Mouse (Mus musculus): ENCODE data around the gene Mcts2.

Mcts2 gene

GRCm38 (mm10) chr2:152686399-152686798, 436 bp upstream of the Mcts2 start:
- in situ Hi-C loops (cut with MboI), result no loop called here

- in situ Hi-C loops (cut with MboI), result no loop called here
These were observed 4.9 kb downstream of the Mcts2 start for GRCm38 (mm10) chr2:152691564-152692217.

- in situ Hi-C loops (cut with MboI), result no loop called here
These were observed 6.4 kb downstream of the Mcts2 start for GRCm38 (mm10) chr2:152693233-152693632.

- in situ Hi-C loops (cut with MboI), result no loop called here
These were observed 6.9 kb downstream of the Mcts2 start for GRCm38 (mm10) chr2:152693735-152694134.

GRCm38 (mm10) chr2:152694708-152695107, 7.9 kb downstream of the Mcts2 start:
- in situ Hi-C loops (cut with MboI), result no loop called here

GRCm38 (mm10) chr2:152696016-152696415, 9.2 kb downstream of the Mcts2 start:
- in situ Hi-C loops (cut with MboI), result no loop called here

- in situ Hi-C loops (cut with MboI), result no loop called here
These were observed 9.8 kb downstream of the Mcts2 start for GRCm38 (mm10) chr2:152696476-152697164.

- in situ Hi-C loops (cut with MboI), result loop anchor here (5.0 kb wide), 1 partner anchor 132 kb away; the partner anchor contains the start of gene Bcl2l1
These were observed 13.3 kb downstream of the Mcts2 start for GRCm38 (mm10) chr2:152700138-152700537.

- in situ Hi-C loops (cut with MboI), result loop anchor here (5.0 kb wide), 1 partner anchor 132 kb away; the partner anchor contains the start of gene Bcl2l1
These were observed 13.9 kb downstream of the Mcts2 start for GRCm38 (mm10) chr2:152700725-152701124.

- in situ Hi-C loops (cut with MboI), result loop anchor here (5.0 kb wide), 1 partner anchor 129 kb away; the partner anchor contains the start of gene Bcl2l1
These were observed 16.9 kb downstream of the Mcts2 start for GRCm38 (mm10) chr2:152703596-152704255.

GRCm38 (mm10) chr2:152704256-152704605, 17.4 kb downstream of the Mcts2 start:
- in situ Hi-C loops (cut with MboI), result loop anchor here (5.0 kb wide), 1 partner anchor 128 kb away; the partner anchor contains the start of gene Bcl2l1

GRCm38 (mm10) chr2:152704811-152705370, 18.1 kb downstream of the Mcts2 start:
- in situ Hi-C loops (cut with MboI), result loop anchor here (5.0 kb wide), 1 partner anchor 127 kb away; the partner anchor contains the start of gene Bcl2l1

- in situ Hi-C loops (cut with MboI), result no loop called here
These were observed 19.2 kb downstream of the Mcts2 start for GRCm38 (mm10) chr2:152705993-152706571.

- in situ Hi-C loops (cut with MboI), result no loop called here
These were observed 20.4 kb downstream of the Mcts2 start for GRCm38 (mm10) chr2:152707186-152707585.

GRCm38 (mm10) chr2:152707627-152708026, 20.8 kb downstream of the Mcts2 start:
- in situ Hi-C loops (cut with MboI), result no loop called here

- in situ Hi-C loops (cut with MboI), result no loop called here
These were observed 22.2 kb downstream of the Mcts2 start for GRCm38 (mm10) chr2:152709066-152709465.

- in situ Hi-C loops (cut with MboI), result no loop called here
These were observed 29.5 kb downstream of the Mcts2 start for GRCm38 (mm10) chr2:152716241-152716772.

- in situ Hi-C loops (cut with MboI), result no loop called here
These were observed 30.8 kb downstream of the Mcts2 start for GRCm38 (mm10) chr2:152717652-152718051.

- in situ Hi-C loops (cut with MboI), result no loop called here
These were observed 31.2 kb downstream of the Mcts2 start for GRCm38 (mm10) chr2:152718076-152718475.

GRCm38 (mm10) chr2:152723651-152724331, 37.0 kb downstream of the Mcts2 start:
- in situ Hi-C loops (cut with MboI), result no loop called here

- in situ Hi-C loops (cut with MboI), result no loop called here
These were observed 37.5 kb downstream of the Mcts2 start for GRCm38 (mm10) chr2:152724332-152724723.

Measured in mature B cell (primary cell).